Mouse (Mus musculus) heart, postnatal 25 days (tissue): ENCODE data around the gene Cyp2j13. TPM values are rescaled to one million over a fixed set of nuclear protein-coding genes. Genes with fewer than 3 reads are reported as not detected.
"Not testable (repeated sequence)": the region's sequence is repeated elsewhere in the genome, so short reads cannot be mapped to it uniquely, and the experiment has no call there.

ENCODE experiments used
- DNase-seq: peaks from one replicate; pipeline ENCODE4 v3.0.0; 2022; ENCODE audit warnings: low spot score
- intact Hi-C: fragments of 180-260 bp; cut with DNase I; formaldehyde crosslinking; loops from one replicate; pipeline ENCODE4 v1.15.1; 2025
- total RNA-seq, 2 experiments: library from RNA; stranded (reverse); gene quantifications; 2 replicates each; pipeline ENCODE4 v1.2.3; 2021

The Cyp2j13 gene
- total RNA-seq = not detected

GRCm38 (mm10) chr4:96077261-96078125 is at the start of gene Cyp2j13:
Cyp2j13 (minus strand) TSS chr4:96077546.
- intact Hi-C loops = no loop called here
- DNase-seq = no peak

GRCm38 (mm10) chr4:96096841-96097240 is 19.5 kb upstream of the Cyp2j13 start:
- DNase-seq = no peak
- intact Hi-C loops = no loop called here

- intact Hi-C loops = no loop called here
- no peak for DNase-seq
Observed at GRCm38 (mm10) chr4:96091869-96092268, 14.5 kb upstream of the Cyp2j13 start.

- intact Hi-C loops, DNase-seq: not testable (repeated sequence)
Observed at GRCm38 (mm10) chr4:96089356-96090048, 12.2 kb upstream of the Cyp2j13 start.

GRCm38 (mm10) chr4:96078308-96078707 is 962 bp upstream of the Cyp2j13 start:
- intact Hi-C loops = no loop called here
- DNase-seq = no peak

- intact Hi-C loops = no loop called here
- no peak for DNase-seq
Observed at GRCm38 (mm10) chr4:96062045-96062444, 15.3 kb downstream of the Cyp2j13 start.

GRCm38 (mm10) chr4:96060106-96060505 is 17.2 kb downstream of the Cyp2j13 start:
- DNase-seq = no peak
- intact Hi-C loops = no loop called here

GRCm38 (mm10) chr4:96028412-96028811 is 48.9 kb downstream of the Cyp2j13 start:
- DNase-seq = no peak
- intact Hi-C loops = no loop called here

GRCm38 (mm10) chr4:96022803-96023202 is 54.5 kb downstream of the Cyp2j13 start:
- no peak for DNase-seq
- intact Hi-C loops = no loop called here

GRCm38 (mm10) chr4:96016875-96017274 is 60.5 kb downstream of the Cyp2j13 start:
- DNase-seq = no peak
- intact Hi-C loops = no loop called here

GRCm38 (mm10) chr4:95982221-95982620 is 95.1 kb downstream of the Cyp2j13 start:
- intact Hi-C loops = not testable (repeated sequence)

More at GRCm38 (mm10) chr4:95982221-95982620, 95.1 kb downstream of the Cyp2j13 start:
- not testable (repeated sequence) for DNase-seq

Other genes starting within 250 kb of the Cyp2j13 start
- 1 to 10 TPM; 6.8 to 7.4 TPM for gene Hook1, start 110.3 kb downstream of the Cyp2j13 start, total RNA-seq
- gene Cyp2j12, start 63.6 kb upstream of the Cyp2j13 start, total RNA-seq = not detected
- gene Cyp2j7, start 159.1 kb upstream of the Cyp2j13 start, total RNA-seq = not detected